Mouse (Mus musculus) testis, adult 2 months (tissue): Measurements from ENCODE around the gene Gramd4. TPM values are rescaled to one million over a fixed set of nuclear protein-coding genes. Genes with fewer than 3 reads are reported as not detected.

Experiments
- H3K27ac ChIP-seq: fragments of 200-500 bp; 2 replicates; pipeline ENCODE4 v1.5.1; 2012; ENCODE audit warnings: low read depth, low read length; ENCODE audit not compliant: control insufficient read depth, insufficient read depth
- H3K27me3 ChIP-seq: fragments of 200-500 bp; 2 replicates; pipeline ENCODE4 v1.6.1; 2012; ENCODE audit warnings: mild to moderate bottlenecking, low read length, moderate library complexity; ENCODE audit not compliant: control insufficient read depth, insufficient read depth
- H3K36me3 ChIP-seq: fragments of 200-500 bp; 2 replicates; pipeline ENCODE4 v1.6.1; 2012; ENCODE audit warnings: mild to moderate bottlenecking, low read length; ENCODE audit not compliant: control insufficient read depth, insufficient read depth
- H3K4me1 ChIP-seq: fragments of 200-500 bp; 2 replicates; pipeline ENCODE4 v1.6.1; 2012; ENCODE audit warnings: low read length; ENCODE audit not compliant: control insufficient read depth, insufficient read depth
- H3K4me3 ChIP-seq: fragments of 200-500 bp; 2 replicates; pipeline ENCODE4 v1.5.1; 2012; ENCODE audit warnings: low read depth, mild to moderate bottlenecking, low read length, moderate library complexity, mixed read lengths; ENCODE audit not compliant: control insufficient read depth
- CTCF ChIP-seq: fragments of 200-500 bp; IDR thresholded peaks from 2 replicates; pipeline ENCODE4 v1.5.1; 2012; ENCODE audit warnings: low read depth, mild to moderate bottlenecking, inconsistent platforms, low read length, moderate library complexity; ENCODE audit not compliant: control insufficient read depth, insufficient read depth, insufficient replicate concordance
- POLR2A ChIP-seq: fragments of 200-500 bp; IDR thresholded peaks from 2 replicates; pipeline ENCODE4 v1.6.1; 2012; ENCODE audit warnings: low read depth, mild to moderate bottlenecking, inconsistent platforms, low read length, moderate library complexity; ENCODE audit not compliant: control insufficient read depth
- polyA plus RNA-seq: library from polyadenylated mRNA; depleted of rRNA; stranded (reverse); fragments of >200 nt; gene quantifications from 2 replicates; pipeline ENCODE4 v1.2.3, GENCODE M21; 2012

Gene Gramd4
- polyA plus RNA-seq, 1 experiment = 1.6 TPM

DNA sequence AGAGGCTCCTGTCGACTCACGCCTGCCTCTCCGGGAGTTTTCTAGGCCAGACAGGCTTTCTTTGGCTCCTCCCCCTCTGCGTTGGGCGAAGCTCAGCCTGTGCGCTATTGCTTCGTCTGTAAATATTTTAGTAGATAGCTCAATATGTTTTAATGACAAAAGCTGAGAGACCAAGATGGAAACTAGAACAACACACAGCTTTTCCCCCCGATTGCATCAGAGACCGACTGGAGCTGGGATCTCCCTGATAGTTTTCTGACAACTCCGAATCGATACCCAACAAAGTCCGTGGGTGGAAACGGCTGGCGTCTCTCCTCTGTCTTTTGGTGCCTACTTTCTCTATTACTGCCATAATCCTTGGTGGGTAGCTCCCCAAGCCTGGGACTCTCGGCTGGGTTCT lies 44.8 kb downstream of the Gramd4 start:
- Histone ChIP-seq H3K36me3 (no peaks in the 10 kb centered on the region), H3K27me3 (no peaks in the 10 kb centered on the region), H3K27ac (no peak overlapping the region), H3K4me1 (no peaks in the 10 kb centered on the region), H3K4me3 (no peak overlapping the region)
- TF ChIP-seq CTCF (no peak), POLR2A (no peak)

DNA sequence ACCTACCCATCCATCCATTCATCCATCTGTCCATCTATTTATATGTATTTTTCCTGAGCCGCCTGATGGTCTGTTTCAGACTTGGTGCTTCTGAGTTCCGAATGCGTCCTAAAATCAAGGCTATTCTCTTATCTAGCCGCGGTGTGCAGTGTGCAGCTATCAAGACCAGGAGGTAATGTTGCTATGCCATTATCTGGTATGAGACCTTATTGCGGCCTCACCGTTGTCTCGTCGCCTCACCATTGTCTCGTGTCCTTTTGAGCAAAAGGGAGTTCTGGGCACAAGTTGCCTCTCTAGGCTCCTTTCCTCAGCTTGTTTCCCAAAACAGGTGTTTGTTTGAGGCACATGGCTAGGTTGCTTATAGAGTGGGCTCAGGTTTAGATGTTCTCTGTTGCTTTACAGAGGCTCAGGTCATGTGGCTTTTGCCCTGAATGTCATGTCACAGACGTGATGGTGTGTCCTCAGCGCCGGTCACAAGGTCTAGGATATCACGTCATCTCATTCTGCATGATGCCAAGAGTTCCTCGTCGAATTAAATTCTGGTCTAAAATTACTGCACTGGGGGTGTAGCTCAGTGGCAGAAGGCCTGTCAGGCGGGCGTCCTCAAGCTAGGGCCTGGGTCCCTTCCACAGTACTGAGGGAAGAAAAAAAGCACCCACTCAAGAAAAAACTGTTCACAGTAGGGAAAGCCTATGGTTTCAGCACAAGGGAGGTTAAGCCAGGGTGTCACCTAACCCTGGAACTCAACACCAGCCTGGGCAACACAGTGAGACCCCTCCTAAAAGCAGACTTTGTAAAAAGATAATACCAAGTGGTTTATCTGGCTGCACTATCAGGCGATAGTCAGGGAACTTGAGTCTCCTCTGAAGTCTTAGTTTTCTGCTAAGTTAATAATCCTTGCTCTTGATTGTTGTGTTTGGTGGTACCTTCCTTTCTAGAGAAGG lies 47.2 kb downstream of the Gramd4 start:
- no peaks in the 10 kb centered on the region for H3K4me1 ChIP-seq
- H3K36me3 ChIP-seq = no peaks in the 10 kb centered on the region
- no peaks in the 10 kb centered on the region for H3K27me3 ChIP-seq
- no peak overlapping the region for H3K27ac ChIP-seq
- TF ChIP-seq CTCF = no peak
- TF ChIP-seq POLR2A = no peak
- H3K4me3 ChIP-seq = no peak overlapping the region

DNA sequence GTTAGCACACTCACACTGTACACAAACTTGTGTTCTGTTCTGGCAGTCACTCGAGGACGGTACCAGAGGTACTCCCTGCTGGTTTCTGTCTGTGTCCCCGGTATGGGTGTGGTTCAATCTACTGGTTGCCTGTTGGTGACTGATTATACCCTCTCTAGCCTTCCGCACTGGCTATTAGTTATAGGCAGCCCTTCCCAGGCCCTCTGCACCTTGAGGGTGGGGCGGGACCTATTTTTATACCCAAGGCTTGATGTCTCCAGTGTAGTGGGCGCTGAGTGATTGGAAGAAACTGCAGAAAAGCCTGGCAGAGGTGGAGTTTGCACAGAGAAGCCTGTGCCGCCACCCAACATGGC lies 47.8 kb downstream of the Gramd4 start:
- Histone ChIP-seq H3K27ac (no peak overlapping the region), H3K27me3 (no peaks in the 10 kb centered on the region), H3K36me3 (no peaks in the 10 kb centered on the region), H3K4me3 (no peak overlapping the region), H3K4me1 (no peaks in the 10 kb centered on the region)
- TF ChIP-seq CTCF (no peak), POLR2A (no peak)

DNA sequence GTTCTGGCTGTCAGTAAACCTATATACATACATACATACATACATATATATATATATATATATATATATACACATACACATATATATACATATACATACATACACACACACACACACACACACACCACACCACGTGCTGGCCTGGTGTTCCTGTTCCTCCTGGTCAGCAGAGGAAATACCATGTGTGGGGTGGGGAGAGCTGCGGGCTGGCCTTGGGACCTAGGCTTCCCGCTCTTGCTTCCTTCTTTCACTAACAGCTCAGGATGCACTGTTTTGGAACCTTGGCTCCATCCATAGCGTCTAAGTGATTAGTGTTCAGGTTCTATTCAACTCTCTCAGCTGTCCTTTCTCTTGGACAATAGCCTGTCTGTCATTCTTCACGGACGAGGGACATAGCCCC lies 48.3 kb downstream of the Gramd4 start:
- Histone ChIP-seq H3K27me3 (no peaks in the 10 kb centered on the region), H3K36me3 (no peaks in the 10 kb centered on the region), H3K27ac (no peak overlapping the region), H3K4me1 (no peaks in the 10 kb centered on the region), H3K4me3 (no peak overlapping the region)
- no peak for TF ChIP-seq CTCF
- TF ChIP-seq POLR2A = no peak

DNA sequence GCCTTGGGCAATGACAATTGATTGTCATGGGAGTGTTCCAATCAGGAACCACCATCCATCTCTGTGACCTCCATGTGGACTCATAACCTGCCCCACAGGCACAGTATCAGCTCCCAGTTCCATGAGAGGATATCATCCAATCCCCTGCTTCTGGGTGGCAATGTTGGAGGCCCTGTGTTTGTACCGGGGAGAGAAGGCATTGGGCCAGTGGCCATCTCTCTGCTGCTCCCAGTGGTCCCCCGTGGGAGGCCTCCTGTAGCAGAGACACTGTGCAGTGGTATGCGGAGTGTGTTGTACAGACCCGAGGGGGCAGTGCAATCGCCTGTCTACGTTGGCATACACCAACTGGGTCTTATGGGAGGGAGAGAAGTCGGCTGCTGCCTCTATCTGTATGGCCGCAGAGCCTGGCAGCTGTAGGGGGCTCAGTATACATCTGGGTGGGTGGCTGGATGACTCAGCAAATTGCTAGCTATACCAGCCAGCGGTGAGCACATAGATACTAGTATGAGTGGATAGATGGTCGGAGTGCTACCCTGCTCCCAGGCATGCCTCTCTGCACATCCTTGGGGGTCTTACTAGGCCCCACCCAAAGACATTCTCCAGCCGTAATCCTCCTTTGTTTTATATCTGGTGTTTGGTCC lies 50.5 kb downstream of the Gramd4 start:
- no peaks in the 10 kb centered on the region for H3K36me3 ChIP-seq
- no peak for TF ChIP-seq CTCF
- TF ChIP-seq POLR2A = no peak
- H3K4me1 ChIP-seq = no peaks in the 10 kb centered on the region
- H3K27me3 ChIP-seq = no peaks in the 10 kb centered on the region
- no peak overlapping the region for H3K27ac ChIP-seq
- H3K4me3 ChIP-seq = no peak overlapping the region

DNA sequence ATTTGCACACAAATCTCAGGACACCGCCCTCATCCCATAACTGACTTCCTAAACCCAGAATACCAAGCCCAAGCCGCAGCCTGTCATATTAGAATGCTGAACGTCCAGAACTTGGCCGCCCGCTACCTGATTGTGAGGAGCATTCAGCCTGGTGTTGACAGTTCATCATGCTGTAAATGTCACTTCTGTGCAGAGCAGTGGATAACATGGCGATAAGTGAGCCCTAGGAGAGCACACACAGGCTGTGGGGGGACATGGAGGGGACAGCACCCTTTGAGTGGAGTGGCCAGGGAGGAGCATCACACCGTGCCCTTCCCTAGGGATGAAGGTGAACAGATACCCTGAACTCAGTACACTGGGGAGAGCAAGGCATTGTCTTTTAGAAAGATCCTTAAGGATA lies 51.8 kb downstream of the Gramd4 start:
- H3K27ac ChIP-seq = no peak overlapping the region
- H3K4me1 ChIP-seq = no peaks in the 10 kb centered on the region

DNA sequence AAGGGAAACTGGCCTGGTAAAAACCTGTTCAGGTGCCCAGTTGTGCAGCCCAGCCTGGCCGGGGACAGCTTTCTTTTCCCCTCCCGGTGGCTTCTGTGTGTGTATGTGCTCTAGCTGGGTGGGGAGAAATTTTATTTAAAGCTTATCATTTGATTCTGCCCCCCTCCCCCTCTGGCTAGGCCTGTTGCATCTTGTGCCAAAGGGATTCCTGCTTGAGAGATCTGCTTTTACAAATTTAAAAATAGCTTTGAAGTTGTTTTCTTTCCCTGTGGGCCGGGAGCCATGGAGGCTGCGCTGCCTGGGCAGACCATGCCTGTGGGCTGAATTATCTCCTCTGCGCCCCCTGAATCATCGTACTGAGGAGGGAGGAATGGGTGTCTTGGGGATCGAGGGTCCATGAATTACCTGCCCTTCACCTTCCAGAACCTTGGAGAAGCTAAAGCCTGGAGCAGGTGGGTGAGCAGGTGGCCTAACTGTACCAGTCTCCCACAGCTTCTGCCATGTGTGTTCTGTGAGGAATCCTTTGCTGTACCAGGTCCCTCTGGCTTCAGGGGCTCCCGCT lies 52.2 kb downstream of the Gramd4 start:
- Histone ChIP-seq H3K36me3 (no peaks in the 10 kb centered on the region), H3K4me3 (no peak overlapping the region), H3K27ac (no peak overlapping the region), H3K27me3 (no peaks in the 10 kb centered on the region), H3K4me1 (no peaks in the 10 kb centered on the region)
- no peak for TF ChIP-seq POLR2A
- TF ChIP-seq CTCF = no peak

More for the DNA sequence above, 51.8 kb downstream of the Gramd4 start:
- TF ChIP-seq CTCF (no peak), POLR2A (no peak)
- H3K4me3 ChIP-seq = no peak overlapping the region
- no peaks in the 10 kb centered on the region for H3K27me3 ChIP-seq
- no peaks in the 10 kb centered on the region for H3K36me3 ChIP-seq

DNA sequence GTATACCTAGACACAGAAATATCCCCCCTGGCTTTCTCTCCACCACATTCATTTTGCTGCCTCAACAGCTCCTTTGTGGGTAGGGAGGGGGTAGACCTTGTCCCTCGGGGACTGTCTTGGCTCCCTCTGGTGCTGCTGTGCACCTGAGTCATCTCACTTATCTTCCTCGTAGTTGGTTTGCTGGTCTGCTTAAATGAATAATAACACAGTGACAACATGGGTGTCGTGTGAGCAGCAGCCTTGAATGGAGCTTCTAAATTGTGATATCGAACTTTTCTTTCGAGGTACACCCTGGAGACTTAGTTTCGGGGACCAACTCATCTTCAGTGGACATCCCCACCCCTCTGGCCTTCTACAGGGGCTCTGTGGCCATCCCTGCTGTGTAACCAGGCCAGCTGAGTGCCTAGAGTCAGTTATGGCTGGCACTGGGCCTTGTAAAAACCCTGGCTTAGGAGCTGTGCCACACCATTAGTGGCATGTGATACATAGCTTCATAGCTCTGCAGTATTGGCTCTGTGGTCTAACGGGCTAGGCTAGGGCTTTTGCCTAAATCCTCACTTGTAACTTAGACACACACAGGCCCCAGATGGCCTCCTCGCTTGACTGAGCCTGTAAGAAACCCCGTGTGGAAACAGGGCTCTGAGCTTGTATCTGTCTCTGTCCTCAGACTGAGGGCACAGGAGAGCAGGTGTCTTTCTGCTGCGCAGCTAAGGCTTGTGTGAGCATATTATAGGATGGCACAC lies 53.0 kb downstream of the Gramd4 start:
- Histone ChIP-seq H3K36me3 (no peaks in the 10 kb centered on the region), H3K27ac (no peak overlapping the region), H3K27me3 (no peaks in the 10 kb centered on the region), H3K4me3 (no peak overlapping the region), H3K4me1 (no peaks in the 10 kb centered on the region)
- TF ChIP-seq POLR2A (no peak), CTCF (no peak)
